ENCODE assay signal across 12 mouse cellular contexts in genomic region chr14:23810081-23810480, GRCm38 (mm10).
DNase-seq lines count a peak whose midpoint lies in the region.
"Had no signal": no experiment of that assay in that cellular context is flagged by ENCODE, and none has a peak within 500 bp of the region (broad histone marks: within the 10 kb centered on the region; RNA-seq: fewer than 3 reads in every experiment).

No protein-coding gene starts in this region.

- intact Hi-C loops in left cerebral cortex, postnatal 4 days (cut with DNase I): no loop called here

- peak; percentile 18 to 29 for DNase-seq in cerebellum, postnatal 14 days
- no peak for DNase-seq in cerebellum, adult 18-20 months
- peak; percentile 29 for DNase-seq in left cerebral cortex, postnatal 4 days
- no peak for DNase-seq in left cerebral cortex, adult 9 months (ENCODE audit: low spot score in 2 of 2)
- DNase-seq: adrenal gland, adult 2 months; adrenal gland, postnatal 10 days; adrenal gland, postnatal 25 days; cerebellum, adult 11 months; cerebellum, adult 2 months; cerebellum, adult 9-10 months; cerebellum, postnatal 36 days; embryo, embryonic 11 days had no signal

Comparison
In these comparisons a context has a peak if more than half of its experiments do, and no peak if none do; other contexts are left out.
1. DNase-seq: peak in cerebellum, postnatal 14 days (2 of 2) and left cerebral cortex, postnatal 4 days (single experiment); none in cerebellum, adult 18-20 months (0 of 2) and left cerebral cortex, adult 9 months (0 of 2).